Mouse (Mus musculus): ENCODE data around the gene Ccdc107.

Ccdc107 gene

DNA sequence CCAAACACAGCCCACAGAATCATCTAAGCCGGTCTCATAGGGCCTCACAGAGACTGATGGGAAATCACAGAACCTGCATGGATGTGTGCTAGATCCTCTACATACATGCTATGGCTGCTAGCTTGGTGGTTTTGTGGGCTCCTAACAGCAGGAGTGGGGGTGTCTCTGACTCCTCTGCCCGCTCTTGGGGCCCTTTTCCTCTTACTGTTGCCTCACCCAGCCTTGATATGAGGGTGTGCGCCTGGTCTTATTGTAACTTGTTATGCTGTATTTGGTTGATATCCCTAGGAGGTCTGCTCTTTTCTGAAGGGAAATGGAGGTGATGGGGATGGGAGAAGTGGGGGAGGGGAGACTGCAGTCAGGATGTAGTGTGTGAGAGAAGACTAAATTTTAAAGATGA lies 3.1 kb upstream of the Ccdc107 start:
- DNase-seq: no peak

DNA sequence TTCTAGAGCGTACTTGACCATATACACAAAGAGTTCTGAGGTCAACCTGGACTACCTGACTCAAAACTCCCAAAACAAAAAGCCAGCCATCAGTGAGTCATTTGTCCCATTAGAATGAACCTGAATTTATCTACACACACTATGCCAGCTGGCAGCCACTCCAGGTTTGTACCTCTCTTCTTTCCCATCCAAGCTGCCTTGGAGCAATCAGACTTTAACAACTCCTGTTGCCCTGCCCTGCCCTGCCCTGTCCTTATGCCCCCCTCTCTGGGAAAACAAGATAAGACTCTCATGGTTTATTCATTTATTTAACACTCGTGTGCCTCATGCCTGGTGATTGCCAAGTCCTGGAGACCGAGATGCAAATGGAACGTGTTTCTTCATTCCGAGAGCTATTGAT lies 1.9 kb upstream of the Ccdc107 start:
- no peak for DNase-seq

DNA sequence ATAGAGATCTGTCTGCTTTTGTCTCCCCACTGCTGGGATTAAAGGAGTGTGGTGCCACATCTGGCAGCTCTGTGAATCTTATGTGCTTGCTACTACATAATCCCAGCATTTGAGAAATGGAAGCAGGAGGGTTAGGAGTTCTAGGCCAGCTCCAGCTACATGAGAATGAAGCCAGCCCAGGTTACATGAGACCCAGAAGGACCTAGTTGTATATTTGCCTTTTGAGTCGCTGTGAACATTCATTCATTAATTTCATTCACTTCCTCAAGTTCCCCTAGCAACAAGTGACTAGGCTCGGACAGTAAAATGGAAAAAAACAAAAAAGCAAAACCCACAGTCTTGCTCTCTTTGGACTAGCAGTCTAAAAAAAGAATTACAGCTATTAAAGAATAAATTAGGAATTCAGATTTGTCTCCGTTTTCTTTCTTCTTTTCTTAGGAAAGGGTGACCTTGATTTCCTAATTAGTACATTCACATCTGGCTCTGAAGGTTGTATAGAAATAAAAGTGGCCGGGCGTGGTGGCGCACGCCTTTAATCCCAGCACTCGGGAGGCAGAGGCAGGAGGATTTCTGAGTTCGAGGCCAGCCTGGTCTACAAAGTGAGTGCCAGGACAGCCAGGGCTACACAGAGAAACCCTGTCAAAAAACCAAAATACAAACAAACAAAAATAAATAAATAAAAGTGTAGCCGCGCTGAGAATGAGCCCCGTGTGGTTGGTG lies 439 bp upstream of the Ccdc107 start:
- no peak for DNase-seq

DNA sequence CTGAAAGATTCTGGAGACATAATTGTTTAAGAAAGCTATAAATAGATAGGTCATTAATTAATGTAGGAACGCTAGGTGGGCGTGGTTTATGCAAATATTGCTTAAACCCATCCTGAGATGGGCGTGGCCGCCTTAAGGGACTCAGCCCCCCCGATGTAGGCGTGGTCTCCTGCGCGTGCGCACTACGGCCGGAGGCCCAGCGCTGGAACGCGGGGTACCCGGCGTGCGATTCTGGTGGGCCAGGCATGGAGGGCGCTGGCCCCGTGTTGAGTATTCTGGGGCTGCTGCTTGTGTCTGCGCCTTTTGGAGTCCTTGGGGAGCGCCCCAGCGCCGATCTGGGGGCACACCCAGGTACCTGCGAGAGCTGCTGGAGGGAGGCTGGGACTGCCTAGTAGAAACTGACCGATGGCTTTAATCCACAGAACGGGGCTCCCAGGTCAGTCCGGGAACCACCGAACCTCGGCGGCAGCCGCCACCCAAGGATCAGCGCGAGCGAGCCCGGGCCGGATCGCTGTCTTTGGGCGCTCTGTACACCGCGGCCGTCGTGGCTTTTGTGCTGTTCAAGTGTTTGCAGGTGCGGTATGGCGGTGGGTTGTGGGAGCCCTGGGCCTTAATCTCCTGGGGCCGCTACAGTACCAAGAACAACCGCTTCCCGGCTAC lies 616 bp downstream of the Ccdc107 start:
- peak; percentile 97 for DNase-seq

DNA sequence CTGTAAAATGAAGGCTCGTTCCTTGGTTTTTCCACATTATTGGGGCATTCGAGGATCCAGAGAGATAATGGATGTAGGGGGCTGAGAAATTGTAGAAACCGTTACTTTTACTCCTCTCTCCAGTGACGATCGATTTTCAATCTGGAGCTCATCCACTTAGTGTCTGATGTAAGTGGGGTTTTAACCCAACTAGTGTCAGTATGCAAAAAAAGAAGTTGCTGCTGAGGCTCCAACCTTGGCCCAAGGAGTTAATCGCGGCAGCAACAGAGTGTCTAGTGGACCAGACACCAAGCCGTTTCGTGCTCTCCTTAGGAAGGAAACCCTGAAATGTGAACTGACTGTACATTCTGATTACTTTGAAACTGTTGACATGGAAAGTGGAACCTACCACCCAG lies 1.1 kb downstream of the Ccdc107 start:
- no peak for DNase-seq

DNA sequence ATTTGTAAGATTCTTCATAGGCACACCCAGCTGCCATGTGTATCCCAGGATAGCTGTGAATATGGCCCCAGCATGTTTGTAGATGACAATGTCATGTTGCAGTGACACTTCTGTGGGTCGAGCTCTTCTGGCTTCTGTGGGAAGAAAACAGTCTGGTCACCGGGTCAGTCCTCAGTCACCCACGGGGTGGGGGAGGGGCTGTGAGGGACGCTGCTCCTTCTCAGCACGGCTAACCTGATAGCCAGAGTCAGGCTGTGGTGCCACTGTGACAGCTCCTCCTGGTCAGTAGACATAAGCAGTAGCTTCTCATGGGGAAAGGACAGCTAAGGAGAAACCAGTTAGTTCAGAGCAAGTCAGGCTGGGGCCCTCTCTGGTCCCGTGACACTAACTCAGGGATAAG lies 3.9 kb downstream of the Ccdc107 start:
- no peak for DNase-seq

DNA sequence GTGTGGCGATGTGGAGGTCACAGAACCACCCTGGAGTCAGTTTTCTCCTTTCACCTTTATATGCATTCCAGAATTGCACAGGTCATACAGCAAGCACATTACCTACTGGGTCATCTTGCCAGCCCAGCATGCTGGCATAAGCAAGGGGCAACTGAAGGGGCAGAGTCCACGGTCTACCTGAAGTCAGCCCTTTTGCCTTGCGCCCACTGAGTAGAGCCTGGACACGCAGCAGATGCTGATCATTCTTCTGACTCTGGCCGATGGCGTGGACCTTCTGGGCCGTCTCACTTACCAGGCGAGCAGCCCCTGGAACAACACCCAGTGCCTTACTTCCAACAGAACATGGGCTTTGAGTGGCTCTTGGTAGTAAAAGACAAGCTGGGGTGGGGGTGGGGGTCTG lies 4.7 kb downstream of the Ccdc107 start:
- DNase-seq: no peak

DNA sequence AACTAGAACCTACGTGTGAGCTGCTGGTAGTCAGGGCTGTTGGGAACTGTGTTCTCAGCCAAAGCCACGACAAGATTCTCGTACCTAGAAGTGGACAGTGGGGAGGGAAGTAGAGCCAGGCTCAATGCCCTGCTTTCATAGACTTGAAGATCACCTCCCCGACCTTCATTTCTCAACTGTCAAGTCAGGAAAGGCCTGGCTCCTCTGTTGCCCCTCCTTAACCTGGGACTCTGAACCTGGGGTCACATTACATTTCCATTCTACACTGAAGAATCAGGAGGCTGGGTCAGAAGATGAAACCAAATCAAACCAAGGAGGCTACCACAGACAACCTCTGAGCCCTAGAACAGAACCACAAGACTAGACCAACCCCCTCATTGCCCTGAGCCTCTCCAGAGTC lies 5.2 kb downstream of the Ccdc107 start:
- DNase-seq: no peak

DNA sequence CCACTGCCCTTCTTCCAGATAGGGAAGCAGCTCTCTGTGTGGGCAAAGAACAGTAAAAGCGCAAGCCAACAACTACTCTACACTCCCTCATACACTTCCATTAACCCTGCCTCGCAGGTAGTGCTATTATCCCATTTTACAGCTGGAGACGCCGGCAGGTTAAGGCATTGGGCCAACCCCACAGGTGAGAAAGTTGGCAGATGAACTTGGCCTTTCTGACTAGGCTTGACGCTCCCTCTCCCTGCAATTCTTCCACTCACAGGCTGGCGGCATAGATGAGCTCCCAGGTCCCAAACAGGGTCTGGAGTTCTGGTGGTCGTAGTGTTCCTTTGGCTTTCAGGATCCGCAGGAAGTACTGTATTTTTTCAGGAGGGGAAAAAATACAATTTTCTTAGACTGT lies 6.3 kb downstream of the Ccdc107 start:
- DNase-seq: no peak

DNA sequence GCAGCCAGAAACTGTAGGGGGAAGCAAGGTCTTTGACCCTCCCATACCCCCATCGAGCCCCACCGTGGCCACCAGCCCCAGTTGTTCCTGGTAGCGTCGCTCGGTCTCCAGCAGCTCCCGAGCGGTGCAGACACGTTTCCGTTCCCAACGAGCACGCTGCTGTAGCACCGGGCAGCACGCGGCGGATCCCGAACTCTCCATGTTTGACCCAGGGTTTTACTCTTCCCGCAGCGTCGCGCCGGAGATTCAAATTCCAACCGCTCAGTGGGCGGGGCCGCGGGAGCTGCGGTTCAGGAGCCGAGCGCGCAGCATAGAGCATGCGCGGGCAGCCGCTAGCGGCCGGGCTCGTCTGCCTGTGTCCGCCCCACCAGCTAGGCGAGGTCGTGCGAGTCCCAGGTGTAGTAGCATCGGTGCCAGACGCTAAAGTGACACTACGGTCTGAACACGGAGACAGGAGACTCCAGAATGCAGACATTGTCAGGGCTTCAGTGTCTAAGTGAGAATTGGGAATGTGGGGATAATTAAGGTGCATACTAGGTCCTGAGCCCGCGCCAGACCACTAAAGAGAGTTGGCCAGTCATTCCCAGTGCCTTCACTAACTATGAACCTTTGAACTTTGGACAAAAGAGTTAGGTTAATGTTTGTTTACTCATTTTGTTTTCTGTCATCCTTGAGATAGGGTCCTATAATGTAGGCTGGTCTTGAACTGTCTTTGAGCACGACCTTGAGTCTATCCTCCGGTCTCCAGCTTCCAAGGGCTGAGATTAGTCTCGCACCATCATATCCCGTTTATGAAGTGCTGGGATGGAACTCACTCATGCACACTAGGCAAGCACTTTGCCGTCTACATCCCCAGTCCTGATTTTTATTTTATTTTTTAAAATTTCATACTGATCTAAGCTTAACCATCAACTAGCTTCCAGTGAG lies 7.0 kb downstream of the Ccdc107 start, which contains the start of gene Arhgef39:
Gene Arhgef39 (minus strand): TSS at position 289 of the 927 bp plus-strand sequence.
- peak; percentile 79 for DNase-seq

DNA sequence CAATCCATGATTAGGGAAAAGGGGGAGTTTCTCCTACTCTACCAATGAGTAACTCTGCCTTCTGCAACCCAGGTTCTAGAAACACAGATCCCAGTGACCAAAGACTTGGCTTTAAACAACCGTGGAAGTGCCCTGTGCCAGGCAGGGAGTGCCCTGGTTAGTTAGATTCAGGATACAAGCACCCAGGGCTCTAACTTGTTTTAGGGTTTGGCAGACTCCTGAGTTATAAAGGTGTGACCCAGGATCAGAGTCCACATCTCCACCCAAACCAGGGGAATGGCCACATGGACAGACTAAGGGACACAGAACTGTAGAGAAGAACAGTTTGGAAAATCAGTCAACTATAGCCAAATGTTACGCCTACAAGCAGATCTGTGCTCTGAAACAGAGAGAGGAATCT lies 10.3 kb downstream of the Ccdc107 start:
- DNase-seq: no peak

DNA sequence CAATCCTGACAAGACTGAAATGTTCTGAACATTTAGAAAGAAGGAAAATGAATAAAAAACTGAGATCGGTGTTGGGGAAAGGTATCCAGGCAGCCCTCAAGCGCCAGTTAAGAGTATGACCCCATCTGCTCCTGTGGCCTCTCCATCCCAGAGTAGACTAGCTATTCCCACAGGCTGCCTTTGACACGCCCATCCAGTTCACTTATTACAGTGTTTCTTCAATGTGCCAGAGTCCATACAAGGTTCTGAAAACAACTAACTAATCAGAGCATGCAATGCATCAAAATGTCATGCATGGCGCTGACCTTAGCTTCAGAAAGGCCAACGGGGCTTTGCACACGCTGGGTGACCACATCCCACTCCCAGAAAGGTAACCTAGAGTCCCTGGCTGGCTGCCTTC lies 10.8 kb downstream of the Ccdc107 start:
- DNase-seq: no peak

DNA sequence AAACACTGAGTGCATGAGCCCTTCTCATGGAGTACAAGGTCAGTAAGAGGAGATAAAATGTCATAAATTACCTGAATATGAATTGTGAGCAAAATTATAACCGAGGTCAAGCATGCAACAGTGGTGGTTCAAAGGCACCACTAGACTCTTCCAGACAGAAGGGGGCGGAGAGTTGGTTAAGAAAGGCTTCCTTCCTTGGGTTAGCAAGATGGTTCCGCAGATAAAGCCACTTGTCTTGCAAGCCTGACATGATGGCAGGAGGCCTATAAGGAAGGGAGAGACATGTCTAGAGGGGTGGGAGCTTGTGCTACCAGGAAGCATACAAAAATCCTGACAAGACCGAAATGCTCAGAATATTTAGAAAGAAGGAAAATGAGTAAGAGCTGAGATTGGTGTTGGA lies 11.6 kb downstream of the Ccdc107 start:
- no peak for DNase-seq

DNA sequence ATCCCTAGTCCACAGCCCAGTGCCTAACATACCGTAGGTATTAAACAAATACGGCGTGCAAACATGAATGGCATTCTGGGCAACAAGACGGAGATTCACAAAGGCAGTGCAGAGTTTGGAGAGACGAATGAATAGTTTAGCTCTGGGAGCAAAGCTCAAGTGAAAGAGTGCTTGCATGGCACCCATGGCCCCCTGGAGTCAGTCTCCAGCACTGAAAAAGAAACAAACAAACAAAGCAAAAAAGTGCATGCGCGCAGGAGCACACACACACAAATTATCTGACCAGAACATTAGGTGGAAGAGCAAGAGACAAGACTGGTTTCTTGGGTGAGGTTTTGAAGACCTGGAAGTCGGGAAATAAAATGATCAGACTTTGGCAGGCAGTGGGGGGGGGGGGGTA lies 13.4 kb downstream of the Ccdc107 start:
- DNase-seq: no peak

DNA sequence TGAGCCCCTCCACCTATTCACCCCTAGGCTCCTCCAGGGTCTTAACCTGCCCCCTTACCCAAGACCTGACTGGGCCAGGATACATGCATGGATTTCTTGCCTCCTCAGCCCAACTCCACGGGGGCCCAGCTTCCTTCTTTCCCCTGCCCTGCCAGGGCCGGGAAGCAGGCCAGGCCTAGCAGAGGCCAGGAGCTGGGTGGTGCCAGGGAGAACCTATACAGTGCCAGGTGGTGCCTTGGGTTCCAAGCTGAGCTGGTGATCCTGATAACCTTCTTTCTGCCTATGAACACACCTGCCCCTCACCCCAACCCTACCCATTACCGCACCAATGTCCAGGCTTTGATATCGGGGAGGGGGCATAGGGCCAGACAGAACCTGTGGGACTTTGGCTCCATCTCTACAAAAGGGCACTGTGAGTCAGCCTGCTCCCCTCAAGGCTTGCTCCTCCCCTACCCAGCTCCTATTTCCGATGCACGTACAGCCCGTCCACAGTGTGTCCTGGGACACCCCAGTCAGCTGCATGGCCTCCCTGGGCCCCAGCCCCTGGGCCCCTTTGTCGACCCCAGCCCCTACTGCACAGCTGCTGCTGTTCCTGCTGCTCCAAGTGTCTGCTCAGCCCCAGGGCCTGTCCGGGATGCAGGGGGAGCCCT lies 14.0 kb downstream of the Ccdc107 start, which contains the start of gene Car9:
Gene Car9 (plus strand): TSS at position 431 of the 650 bp plus-strand sequence.
- no peak for DNase-seq

DNA sequence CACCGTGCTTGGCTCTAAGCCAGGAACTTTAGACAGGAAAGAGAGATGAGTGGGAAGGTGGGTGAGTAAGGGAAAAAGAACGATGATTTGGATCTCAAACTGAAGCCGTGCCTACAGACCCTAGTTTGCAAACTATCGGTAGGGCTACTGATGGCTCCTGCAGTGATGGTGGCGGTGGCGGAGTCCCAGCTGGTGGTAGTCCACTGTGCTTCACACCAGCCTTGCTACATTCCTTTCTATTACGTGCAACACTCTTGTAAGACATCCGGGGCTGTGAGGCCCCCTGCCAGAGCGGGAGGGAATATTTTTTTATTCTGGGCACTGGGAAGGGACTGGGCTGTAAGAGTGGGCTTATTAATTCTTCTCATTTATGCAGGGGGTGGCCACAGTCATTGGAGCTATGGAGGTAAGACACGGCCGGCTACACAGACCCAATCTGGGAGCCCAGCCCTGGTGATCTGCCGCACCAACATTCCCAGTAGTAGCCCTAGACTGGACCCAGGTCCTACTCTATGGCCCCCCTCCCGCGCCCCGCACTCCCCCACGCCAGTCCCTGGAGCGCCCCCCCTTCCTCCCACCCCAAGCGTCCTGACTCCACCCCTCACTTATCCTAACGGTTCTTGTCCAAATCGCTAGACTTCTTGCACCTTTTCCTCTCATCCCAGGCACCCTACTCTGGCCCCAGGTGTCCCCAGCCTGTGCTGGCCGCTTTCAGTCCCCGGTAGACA lies 15.4 kb downstream of the Ccdc107 start:
- no peak for DNase-seq

DNA sequence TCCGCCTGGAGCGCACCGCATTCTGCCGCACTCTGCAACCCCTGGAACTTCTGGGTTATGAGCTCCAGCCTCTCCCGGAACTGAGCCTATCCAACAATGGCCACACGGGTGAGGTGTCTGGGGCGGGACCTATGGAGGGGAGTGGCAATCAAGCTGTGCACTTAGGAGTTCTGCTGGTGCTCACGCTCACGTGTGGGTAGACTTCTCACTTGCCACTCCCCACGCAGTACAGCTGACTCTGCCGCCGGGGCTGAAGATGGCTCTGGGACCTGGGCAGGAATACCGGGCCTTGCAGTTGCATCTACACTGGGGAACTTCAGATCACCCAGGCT lies 15.9 kb downstream of the Ccdc107 start:
- no peak for DNase-seq

DNA sequence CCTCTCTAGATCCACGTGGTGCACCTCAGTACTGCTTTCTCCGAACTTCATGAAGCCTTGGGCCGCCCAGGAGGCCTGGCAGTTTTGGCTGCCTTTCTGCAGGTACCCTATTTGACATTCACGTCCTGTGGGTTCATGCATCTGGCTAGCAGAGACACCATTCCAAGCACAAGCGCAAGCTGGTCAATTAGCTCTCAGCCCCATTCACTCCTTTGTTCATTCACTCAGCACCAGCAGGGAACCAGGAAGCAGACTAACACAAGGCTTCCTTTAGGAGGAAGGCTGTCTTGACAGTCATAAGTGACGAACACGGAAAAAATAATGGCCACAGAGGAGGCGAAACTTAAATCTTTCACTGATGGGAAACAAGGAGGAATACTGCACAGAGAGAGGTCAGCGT lies 16.4 kb downstream of the Ccdc107 start:
- DNase-seq: no peak

DNA sequence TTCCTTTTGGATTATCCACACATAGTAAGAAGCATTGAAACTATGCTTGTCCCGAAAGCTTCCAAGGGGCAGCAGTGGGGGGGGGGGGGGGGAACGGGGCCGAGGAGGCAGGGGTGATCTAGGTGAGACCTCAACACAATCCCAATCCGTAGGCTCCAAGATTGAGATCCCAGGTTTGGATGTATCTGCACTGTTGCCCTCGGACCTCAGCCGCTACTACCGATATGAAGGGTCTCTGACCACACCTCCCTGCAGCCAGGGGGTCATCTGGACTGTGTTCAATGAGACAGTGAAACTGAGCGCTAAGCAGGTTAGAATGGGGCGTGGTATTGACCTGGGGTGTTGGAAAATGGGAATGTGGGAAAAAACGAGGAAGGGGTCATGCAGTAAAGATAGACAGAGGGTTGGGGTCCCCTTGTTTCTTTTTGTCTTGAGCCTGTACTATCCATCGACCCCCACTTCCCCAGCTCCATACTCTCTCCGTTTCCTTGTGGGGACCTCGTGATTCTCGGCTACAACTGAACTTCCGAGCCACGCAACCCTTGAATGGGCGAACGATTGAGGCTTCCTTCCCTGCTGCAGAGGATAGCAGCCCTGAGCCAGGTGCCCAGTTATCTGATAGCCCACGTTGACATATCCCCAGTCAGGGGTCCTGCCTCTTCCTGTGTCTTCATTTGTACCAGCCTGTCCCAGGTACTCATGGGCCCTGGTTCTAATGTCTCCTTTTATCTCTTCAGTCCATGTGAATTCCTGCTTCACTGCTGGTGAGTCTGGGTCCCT lies 19.2 kb downstream of the Ccdc107 start:
- DNase-seq: no peak

DNA sequence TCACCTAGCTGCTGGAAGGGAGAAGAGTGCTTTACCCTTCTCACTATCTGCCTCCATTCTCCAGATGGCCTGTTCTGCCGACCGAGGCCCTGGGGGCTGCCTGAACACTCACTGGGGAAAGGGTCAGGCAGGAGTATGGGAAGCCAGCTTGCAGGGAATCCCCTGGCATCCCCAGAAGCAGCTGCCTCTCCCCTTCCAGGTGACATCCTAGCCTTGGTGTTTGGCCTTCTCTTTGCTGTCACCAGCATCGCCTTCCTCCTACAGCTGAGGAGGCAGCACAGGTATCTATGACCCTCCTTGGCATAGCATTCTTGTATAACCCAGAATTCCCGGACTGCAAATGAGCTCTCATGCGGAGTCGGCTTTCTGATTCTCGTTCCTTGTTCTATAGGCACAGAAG lies 20.0 kb downstream of the Ccdc107 start:
- DNase-seq: no peak

DNA sequence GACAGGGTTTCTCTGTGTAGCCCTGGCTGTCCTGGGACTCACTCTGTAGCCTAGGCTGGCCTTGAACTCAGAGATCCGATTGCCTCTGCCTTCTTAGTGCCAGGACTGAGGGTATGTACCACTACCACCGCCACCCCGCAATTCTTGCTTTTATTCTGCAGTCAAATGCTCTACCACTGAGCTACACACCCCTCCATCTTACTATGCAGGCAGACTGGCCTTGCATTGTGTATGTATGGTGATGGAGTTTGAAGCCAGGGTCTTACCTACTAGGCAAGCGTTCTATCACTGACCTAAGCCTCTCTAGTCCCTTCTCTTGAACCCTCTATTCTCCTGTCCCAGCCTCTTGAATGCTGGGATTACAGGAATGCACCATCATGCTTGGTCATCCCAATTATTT lies 20.6 kb downstream of the Ccdc107 start:
- DNase-seq: no peak

DNA sequence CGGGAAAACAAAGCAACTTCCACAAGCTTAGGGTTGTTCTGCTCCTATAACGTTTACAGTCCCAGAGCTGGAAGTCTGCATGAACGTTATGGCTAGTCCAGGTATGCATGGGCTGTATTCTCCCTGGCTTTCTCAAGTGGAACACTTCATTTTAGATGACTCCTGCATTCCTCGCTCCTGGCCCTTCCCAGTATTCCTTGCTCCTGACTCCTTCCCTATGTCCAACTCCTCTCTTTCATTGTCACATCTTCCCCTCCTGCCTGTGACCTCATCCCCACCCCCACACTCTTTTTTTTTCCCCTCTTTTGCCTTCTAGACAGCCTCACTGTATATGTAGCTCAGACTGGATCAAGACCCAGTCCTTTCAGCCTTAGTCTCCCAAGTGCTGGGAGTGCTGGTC lies 21.1 kb downstream of the Ccdc107 start:
- no peak for DNase-seq

All from right cerebral cortex, postnatal 14 days (tissue).